Mouse (Mus musculus): Measurements from ENCODE around the gene Cgrrf1. TPM values are rescaled to one million over a fixed set of nuclear protein-coding genes. Genes with fewer than 3 reads are reported as not detected.
"Not testable (repeated sequence)": the region's sequence is repeated elsewhere in the genome, so short reads cannot be mapped to it uniquely, and the experiment has no call there.

Gene Cgrrf1
- polyA plus RNA-seq, 1 experiment from 2014 or later, result 28.6 TPM

- H3K27ac ChIP-seq, result no peak overlapping the region
- no peak overlapping the region for H3K9ac ChIP-seq (replicated peaks)
- H3K27me3 ChIP-seq, result no peaks in the 10 kb centered on the region
- H3K4me2 ChIP-seq, result no peak overlapping the region
- 0 out of 2 replicates have a peak, but pooled peaks cover 5% of the 10 kb centered on the region for H3K9me3 ChIP-seq
- H3K36me3 ChIP-seq, result peaks cover 14% of the 10 kb centered on the region
- no peak for ATAC-seq (ENCODE audit: insufficient number of reproducible peaks, insufficient read depth, low FRiP score, low TSS enrichment, low read depth)
- 84% methylated on average over 3 of the region's 3 CpGs for WGBS
- H3K4me3 ChIP-seq (replicated peaks), result no peak overlapping the region
- H3K4me1 ChIP-seq (replicated peaks), result no peaks in the 10 kb centered on the region
Measured at GRCm38 (mm10) chr14:46800684-46801345, 31.1 kb upstream of the Cgrrf1 start.

- H3K27ac ChIP-seq, result no peak overlapping the region
- WGBS, result 86% methylated on average over 4 of the region's 4 CpGs
- H3K9me3 ChIP-seq, result 0 out of 2 replicates have a peak, but pooled peaks cover 5% of the 10 kb centered on the region
- H3K9ac ChIP-seq (replicated peaks), result no peak overlapping the region
- no peaks in the 10 kb centered on the region for H3K27me3 ChIP-seq
- peaks cover 18% of the 10 kb centered on the region for H3K36me3 ChIP-seq
- H3K4me3 ChIP-seq (replicated peaks), result no peak overlapping the region
- no peak overlapping the region for H3K4me2 ChIP-seq
- no peaks in the 10 kb centered on the region for H3K4me1 ChIP-seq (replicated peaks)
- ATAC-seq (ENCODE audit: insufficient number of reproducible peaks, insufficient read depth, low FRiP score, low TSS enrichment, low read depth), result no peak
Measured at GRCm38 (mm10) chr14:46803259-46803658, 28.7 kb upstream of the Cgrrf1 start.

- Histone ChIP-seq H3K4me2 (no peak overlapping the region), H3K27ac (no peak overlapping the region), H3K4me1 (replicated peaks) (no peaks in the 10 kb centered on the region), H3K4me3 (replicated peaks) (no peak overlapping the region), H3K9ac (replicated peaks) (no peak overlapping the region), H3K9me3 (0 out of 2 replicates have a peak, but pooled peaks cover 5% of the 10 kb centered on the region), H3K36me3 (peaks cover 20% of the 10 kb centered on the region), H3K27me3 (no peaks in the 10 kb centered on the region)
- WGBS, result 93% methylated on average over 1 of the region's 1 CpGs
- ATAC-seq (ENCODE audit: insufficient number of reproducible peaks, insufficient read depth, low FRiP score, low TSS enrichment, low read depth), result no peak
Measured at GRCm38 (mm10) chr14:46803791-46804190, 28.1 kb upstream of the Cgrrf1 start.

- no peaks in the 10 kb centered on the region for H3K9me3 ChIP-seq
- no peak overlapping the region for H3K27ac ChIP-seq
- no peak for ATAC-seq (ENCODE audit: insufficient number of reproducible peaks, insufficient read depth, low FRiP score, low TSS enrichment, low read depth)
- no peak overlapping the region for H3K4me3 ChIP-seq (replicated peaks)
- no peak overlapping the region for H3K4me2 ChIP-seq
- 79% methylated on average over 5 of the region's 5 CpGs for WGBS
- H3K9ac ChIP-seq (replicated peaks), result no peak overlapping the region
- no peaks in the 10 kb centered on the region for H3K4me1 ChIP-seq (replicated peaks)
- H3K36me3 ChIP-seq, result peaks cover 32% of the 10 kb centered on the region
- no peaks in the 10 kb centered on the region for H3K27me3 ChIP-seq
Measured at GRCm38 (mm10) chr14:46806186-46806585, 25.7 kb upstream of the Cgrrf1 start.

- no peak overlapping the region for H3K9ac ChIP-seq (replicated peaks)
- H3K27me3 ChIP-seq, result no peaks in the 10 kb centered on the region
- H3K4me1 ChIP-seq (replicated peaks), result no peaks in the 10 kb centered on the region
- no peak for ATAC-seq (ENCODE audit: insufficient number of reproducible peaks, insufficient read depth, low FRiP score, low TSS enrichment, low read depth)
- H3K36me3 ChIP-seq, result peaks cover 47% of the 10 kb centered on the region
- no peak overlapping the region for H3K4me2 ChIP-seq
- H3K4me3 ChIP-seq (replicated peaks), result no peak overlapping the region
- no peak overlapping the region for H3K27ac ChIP-seq
- 93% methylated on average over 3 of the region's 3 CpGs for WGBS
- no peaks in the 10 kb centered on the region for H3K9me3 ChIP-seq
Measured at GRCm38 (mm10) chr14:46807927-46808326, 24.0 kb upstream of the Cgrrf1 start.

GRCm38 (mm10) chr14:46815640-46816039, 16.3 kb upstream of the Cgrrf1 start:
- no peak overlapping the region for H3K9ac ChIP-seq (replicated peaks)
- no peaks in the 10 kb centered on the region for H3K27me3 ChIP-seq
- peaks cover 4% of the 10 kb centered on the region for H3K4me1 ChIP-seq (replicated peaks)
- ATAC-seq (ENCODE audit: insufficient number of reproducible peaks, insufficient read depth, low FRiP score, low TSS enrichment, low read depth), result no peak
- H3K4me3 ChIP-seq (replicated peaks), result no peak overlapping the region
- H3K9me3 ChIP-seq, result no peaks in the 10 kb centered on the region
- H3K36me3 ChIP-seq, result peaks cover 58% of the 10 kb centered on the region
- H3K27ac ChIP-seq, result no peak overlapping the region
- 86% methylated on average over 6 of the region's 6 CpGs for WGBS
- H3K4me2 ChIP-seq, result no peak overlapping the region

GRCm38 (mm10) chr14:46816916-46817622, 14.9 kb upstream of the Cgrrf1 start:
- peaks cover 11% of the 10 kb centered on the region for H3K4me1 ChIP-seq (replicated peaks)
- no peak overlapping the region for H3K9ac ChIP-seq (replicated peaks)
- no peak for ATAC-seq (ENCODE audit: insufficient number of reproducible peaks, insufficient read depth, low FRiP score, low TSS enrichment, low read depth)
- WGBS, result 93% methylated on average over 8 of the region's 8 CpGs
- H3K27ac ChIP-seq, result no peak overlapping the region
- no peaks in the 10 kb centered on the region for H3K9me3 ChIP-seq
- no peak overlapping the region for H3K4me2 ChIP-seq
- no peaks in the 10 kb centered on the region for H3K27me3 ChIP-seq
- peaks cover 46% of the 10 kb centered on the region for H3K36me3 ChIP-seq
- H3K4me3 ChIP-seq (replicated peaks), result no peak overlapping the region

- no peak overlapping the region for H3K27ac ChIP-seq
- H3K4me1 ChIP-seq (replicated peaks), result peaks cover 11% of the 10 kb centered on the region
- no peak overlapping the region for H3K9ac ChIP-seq (replicated peaks)
- peaks cover 2% of the 10 kb centered on the region; the same call in 1 of the 2 replicates for H3K27me3 ChIP-seq
- no peak for ATAC-seq (ENCODE audit: insufficient number of reproducible peaks, insufficient read depth, low FRiP score, low TSS enrichment, low read depth)
- H3K4me3 ChIP-seq (replicated peaks), result no peak overlapping the region
- WGBS, result 90% methylated on average over 7 of the region's 7 CpGs
- H3K4me2 ChIP-seq, result no peak overlapping the region
- H3K9me3 ChIP-seq, result no peaks in the 10 kb centered on the region
- H3K36me3 ChIP-seq, result peaks cover 31% of the 10 kb centered on the region
Measured at GRCm38 (mm10) chr14:46818743-46819142, 13.2 kb upstream of the Cgrrf1 start.

- 86% methylated on average over 6 of the region's 6 CpGs for WGBS
- ATAC-seq (ENCODE audit: insufficient number of reproducible peaks, insufficient read depth, low FRiP score, low TSS enrichment, low read depth); H3K9ac ChIP-seq (replicated peaks); H3K27ac ChIP-seq; H3K27me3 ChIP-seq; H3K4me3 ChIP-seq (replicated peaks); H3K9me3 ChIP-seq; H3K4me2 ChIP-seq: not testable (repeated sequence)
- Histone ChIP-seq H3K36me3 (peaks cover 22% of the 10 kb centered on the region), H3K4me1 (replicated peaks) (peaks cover 11% of the 10 kb centered on the region)
Measured at GRCm38 (mm10) chr14:46819961-46820360, 12.0 kb upstream of the Cgrrf1 start.

- Histone ChIP-seq H3K36me3 (peaks cover 10% of the 10 kb centered on the region), H3K9ac (replicated peaks) (peak overlapping the region; percentile 85), H3K9me3 (no peaks in the 10 kb centered on the region), H3K4me1 (replicated peaks) (peaks cover 11% of the 10 kb centered on the region), H3K4me2 (peak overlapping the region; percentile 85), H3K27me3 (peaks cover 2% of the 10 kb centered on the region; the same call in 1 of the 2 replicates), H3K27ac (peak overlapping the region; percentile 89), H3K4me3 (replicated peaks) (peak overlapping the region; percentile 86)
- WGBS, result 1% methylated on average over 11 of the region's 11 CpGs
- no peak for ATAC-seq (ENCODE audit: insufficient number of reproducible peaks, insufficient read depth, low FRiP score, low TSS enrichment, low read depth)
Measured at GRCm38 (mm10) chr14:46821271-46821872, 10.6 kb upstream of the Cgrrf1 start.

Measured in limb, embryonic 12.5 days (tissue).